Mouse (Mus musculus) cerebellum, adult 2 months (tissue): ENCODE results near the gene Sar1a.

Experiments used
- CTCF ChIP-seq: fragments of 200-500 bp; IDR thresholded peaks from 2 replicates; pipeline ENCODE4 v1.5.1; 2011; ENCODE audit warnings: low read depth, mild to moderate bottlenecking, control low read depth, low read length, moderate library complexity, borderline replicate concordance; ENCODE audit not compliant: insufficient read depth
- POLR2A ChIP-seq: fragments of 200-500 bp; IDR thresholded peaks from 2 replicates; pipeline ENCODE4 v1.6.1; 2011; ENCODE audit warnings: low read length, control low read depth, borderline replicate concordance; ENCODE audit not compliant: insufficient read depth

DNA sequence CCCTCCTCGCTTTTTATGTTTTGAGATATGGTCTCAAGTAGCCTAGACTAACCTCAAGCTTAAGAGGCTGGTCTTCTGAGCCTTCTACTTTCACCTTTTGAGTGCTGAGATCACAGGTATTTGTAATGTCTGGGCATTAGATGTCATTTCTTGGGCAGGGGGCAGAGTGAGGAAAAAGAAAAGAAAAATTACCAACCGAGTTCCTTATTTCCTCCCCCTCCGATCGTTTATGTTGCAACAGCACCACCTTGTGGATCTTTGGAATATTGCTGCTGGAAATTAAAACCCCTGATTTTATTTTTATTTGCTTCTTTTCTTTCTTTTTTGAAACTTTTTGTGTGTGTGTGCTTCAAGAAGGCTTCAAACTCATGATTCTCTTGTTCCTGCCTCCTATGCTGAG is 22.1 kb upstream of the Sar1a start:
- TF ChIP-seq CTCF = no peak; the same call in 1 of the 2 replicates
- no peak for TF ChIP-seq POLR2A
